Mouse (Mus musculus): Measurements from ENCODE around the gene Tmed2.

DNA sequence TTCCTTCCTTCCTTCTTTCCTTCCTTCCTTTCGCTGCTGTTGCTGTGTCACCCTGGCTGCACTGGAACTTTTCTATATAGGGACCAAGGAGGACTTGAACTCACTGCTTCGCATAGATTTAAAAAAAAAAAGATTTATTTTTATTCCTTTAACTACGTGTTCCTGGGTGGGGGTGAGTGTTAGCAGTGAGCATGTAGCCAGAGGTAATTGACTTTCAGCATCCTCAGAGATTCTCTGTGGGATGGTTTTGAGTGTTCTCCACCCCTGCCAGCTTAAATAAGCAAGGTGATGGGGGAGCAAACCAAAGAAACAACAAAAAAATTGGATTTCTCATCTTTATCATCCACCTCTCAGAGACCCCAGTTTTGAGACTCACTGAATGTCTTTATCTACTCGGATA lies 590 bp upstream of the Tmed2 start:
- TF ChIP-seq CTCF (IDR thresholded peaks at IDR 0.05; ENCODE audit: low read depth, low read length): no peak
- TF ChIP-seq POLR2A (IDR thresholded peaks at IDR 0.05; ENCODE audit: insufficient read depth, low read length): no peak

All from ES-Bruce4 (cell line).